Comparison of ENCODE assay signal across 14 mouse cellular contexts in genomic region chr5:120235147-120235546, GRCm38 (mm10).
DNase-seq lines count a peak whose midpoint lies in the region; ATAC-seq and TF ChIP-seq lines count a peak whose summit lies in the region.
"Had no signal": no experiment of that assay in that cellular context is flagged by ENCODE, and none has a peak within 500 bp of the region (broad histone marks: within the 10 kb centered on the region; RNA-seq: fewer than 3 reads in every experiment).

No protein-coding gene starts in this region.

- 65% methylated on average over 5 of the region's 5 CpGs for WGBS in midbrain, embryonic 16.5 days

- no peak for ATAC-seq in midbrain, embryonic 16.5 days
- ATAC-seq: Patski had no signal

- H3K27me3 ChIP-seq in midbrain, embryonic 16.5 days (ENCODE audit: control insufficient read depth, insufficient read depth, low read depth, low read length), result 0 out of 2 replicates have a peak, but pooled peaks cover 4% of the 10 kb centered on the region

- peak overlapping the region; percentile 67 for H3K27ac ChIP-seq in layer of hippocampus, adult 2 months
- peak overlapping the region; percentile 58 for H3K27ac ChIP-seq in midbrain, embryonic 16.5 days (ENCODE audit: low read length)
- H3K27ac ChIP-seq: liver, embryonic 15.5 days had no signal

- H3K9me3 ChIP-seq in midbrain, embryonic 16.5 days (replicated peaks; ENCODE audit: control insufficient read depth, low read length, poor library complexity, severe bottlenecking), result 0 out of 2 replicates have a peak, but pooled peaks cover 2% of the 10 kb centered on the region
- H3K9me3 ChIP-seq: liver, embryonic 15.5 days had no signal

- H3K4me2 ChIP-seq in midbrain, embryonic 16.5 days (ENCODE audit: low read length), result no peak overlapping the region
- H3K4me2 ChIP-seq: liver, embryonic 15.5 days had no signal

- TF ChIP-seq CTCF in layer of hippocampus, adult 2 months (conservative IDR thresholded peaks at IDR 0.05), result no peak

- H3K4me1 ChIP-seq in midbrain, embryonic 16.5 days (ENCODE audit: control insufficient read depth, insufficient read depth, low read length), result peaks cover 22% of the 10 kb centered on the region
- H3K4me1 ChIP-seq: liver, embryonic 15.5 days had no signal

- no peaks in the 10 kb centered on the region for H3K36me3 ChIP-seq in midbrain, embryonic 16.5 days (ENCODE audit: control insufficient read depth, insufficient read depth, low read length)
- H3K36me3 ChIP-seq: liver, embryonic 15.5 days had no signal

- H3K9ac ChIP-seq in midbrain, embryonic 16.5 days (ENCODE audit: low read depth, low read length), result no peak overlapping the region
- H3K9ac ChIP-seq: liver, embryonic 15.5 days had no signal

- no peak overlapping the region for H3K4me3 ChIP-seq in layer of hippocampus, adult 2 months
- H3K4me3 ChIP-seq in midbrain, embryonic 16.5 days (ENCODE audit: low read depth, low read length), result no peak overlapping the region
- H3K4me3 ChIP-seq: liver, embryonic 15.5 days had no signal

- DNase-seq in layer of hippocampus, adult 2 months (ENCODE audit: low spot score in 2 of 2), result no peak
- no peak for DNase-seq in layer of hippocampus, adult 8-10 months (ENCODE audit: low spot score in 2 of 2)
- peak; percentile 58 to 61 for DNase-seq in right cerebral cortex, postnatal 10 days (ENCODE audit: low spot score in 2 of 2)
- DNase-seq in right cerebral cortex, adult 2 months (ENCODE audit: low spot score in 2 of 2), result no peak
- DNase-seq in ZHBTc4 (ENCODE audit: low read depth, low spot score), result peak; percentile 68
- DNase-seq in lung, postnatal 36 days, result no peak
- DNase-seq in ovary, adult 18-20 months (ENCODE audit: low spot score), result no peak
- DNase-seq: adrenal gland, adult 8-10 months; heart, adult 18-20 months; kidney, adult 18-20 months; kidney, postnatal 4 days had no signal

Comparison
In these comparisons a context has a peak if more than half of its experiments do, and no peak if none do; other contexts are left out.
1. DNase-seq: peak in right cerebral cortex, postnatal 10 days (2 of 2) and ZHBTc4 (single experiment); none in layer of hippocampus, adult 2 months (0 of 2), layer of hippocampus, adult 8-10 months (0 of 2), right cerebral cortex, adult 2 months (0 of 2), lung, postnatal 36 days (single experiment) and ovary, adult 18-20 months (single experiment).